Mouse (Mus musculus) neural tube, embryonic 12.5 days (tissue): Measurements from ENCODE around the gene 2310022B05Rik. TPM values are rescaled to one million over a fixed set of nuclear protein-coding genes. Genes with fewer than 3 reads are reported as not detected.

Experiments used
- ATAC-seq: fragments of 200-750 bp; cut with Nextera tagmentation; 2 replicates; pipeline ENCODE4 v1.8.0; 2017; ENCODE audit warnings: low read depth, mild to moderate bottlenecking, moderate TSS enrichment, moderate library complexity; ENCODE audit not compliant: low FRiP score
- H3K27ac ChIP-seq: fragments of 300-500 bp; sonication (generic); 2 replicates; pipeline ENCODE4 v1.5.1; 2016
- H3K27me3 ChIP-seq: fragments of 300-500 bp; sonication (generic); replicated peaks from 2 replicates; pipeline ENCODE4 v1.6.1; 2016; ENCODE audit warnings: mild to moderate bottlenecking
- H3K36me3 ChIP-seq: fragments of 300-500 bp; sonication (generic); 2 replicates; pipeline ENCODE4 v1.6.1; 2016; ENCODE audit warnings: mild to moderate bottlenecking
- H3K4me1 ChIP-seq: fragments of 300-500 bp; sonication (generic); 2 replicates; pipeline ENCODE4 v1.6.1; 2016
- H3K4me2 ChIP-seq: fragments of 300-500 bp; sonication (generic); replicated peaks from 2 replicates; pipeline ENCODE4 v1.6.1; 2016; ENCODE audit warnings: mild to moderate bottlenecking
- H3K4me3 ChIP-seq: fragments of 300-500 bp; sonication (generic); 2 replicates; pipeline ENCODE4 v1.5.1; 2016
- H3K9ac ChIP-seq: fragments of 300-500 bp; sonication (generic); 2 replicates; pipeline ENCODE4 v1.6.1; 2016; ENCODE audit warnings: mild to moderate bottlenecking
- H3K9me3 ChIP-seq: fragments of 300-500 bp; sonication (generic); 2 replicates; pipeline ENCODE4 v1.6.1; 2016; ENCODE audit warnings: mild to moderate bottlenecking
- WGBS: fragments of 180-500 bp; shearing (Covaris S2); methylation state at CpG from one replicate; pipeline ENCODE4 v1.1.7; 2016; 5-methylcytosine and 5-hydroxymethylcytosine counted together
- polyA plus RNA-seq: library from polyadenylated mRNA; unstranded; fragments of >200 nt; fragmentation: Nextera tagmentation; extraction: Ambion mirVana; gene quantifications from 2 replicates; pipeline ENCODE4 v1.2.1, GENCODE M21; 2016

The 2310022B05Rik gene
- polyA plus RNA-seq, 1 experiment from 2014 or later: 27.4 TPM

GRCm38 (mm10) chr8:124657961-124658360, 5.2 kb downstream of the 2310022B05Rik start:
- no peak for ATAC-seq
- Histone ChIP-seq H3K9ac (no peak overlapping the region), H3K9me3 (no peaks in the 10 kb centered on the region), H3K4me1 (peaks cover 47% of the 10 kb centered on the region), H3K4me2 (no peak overlapping the region), H3K27me3 (no peaks in the 10 kb centered on the region), H3K27ac (no peak overlapping the region), H3K4me3 (no peak overlapping the region), H3K36me3 (no peaks in the 10 kb centered on the region; the same call in 1 of the 2 replicates)
- 82% methylated on average over 7 of the region's 7 CpGs for WGBS

DNA sequence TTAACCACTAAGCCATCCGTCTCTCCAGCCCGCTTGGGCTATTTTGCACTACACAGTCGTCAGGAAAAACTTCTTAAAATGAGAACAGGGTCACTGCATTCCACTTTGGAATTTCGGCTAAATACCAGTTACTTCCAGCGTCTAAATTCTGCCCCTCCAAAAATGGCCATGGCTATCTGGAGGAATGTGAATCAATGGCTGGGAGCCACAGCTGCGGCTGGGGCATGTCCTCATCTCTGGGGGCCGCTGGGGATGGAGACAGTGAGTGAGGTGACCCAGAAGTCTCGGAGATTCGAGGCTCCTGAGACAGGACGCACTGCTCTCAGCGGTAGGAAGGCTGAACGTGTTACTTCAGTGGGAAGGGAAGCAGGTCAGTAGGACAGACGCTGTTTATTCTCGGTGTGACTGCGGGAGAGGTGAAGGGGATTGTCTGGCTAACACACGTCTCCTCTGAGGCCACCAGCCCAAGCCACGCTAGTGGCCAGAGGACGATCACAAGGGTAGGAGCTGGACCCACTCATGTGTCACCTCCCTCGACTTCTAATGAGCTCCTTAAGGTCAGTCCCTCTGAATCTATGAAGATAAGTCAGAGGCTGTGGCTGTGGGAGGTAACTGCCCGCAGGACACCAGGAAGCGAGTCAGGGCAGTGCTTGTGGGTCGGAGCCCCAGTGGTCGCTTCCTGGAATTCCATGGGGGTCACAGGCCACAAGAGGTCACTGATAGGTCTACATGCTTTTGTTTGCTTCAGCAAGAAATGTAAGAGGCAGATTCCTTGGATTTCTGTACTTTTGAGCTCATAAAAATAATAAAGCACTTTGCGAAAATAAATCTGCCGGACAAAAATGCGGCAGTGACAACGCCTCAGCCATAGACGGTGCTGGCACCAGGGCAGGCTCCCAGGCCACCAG, 9.3 kb downstream of the 2310022B05Rik start:
- no peak overlapping the region for H3K4me3 ChIP-seq
- no peak for ATAC-seq

GRCm38 (mm10) chr8:124652546-124652945, 10.6 kb downstream of the 2310022B05Rik start:
- no peak for ATAC-seq
- no peaks in the 10 kb centered on the region for H3K9me3 ChIP-seq
- no peak overlapping the region for H3K4me2 ChIP-seq
- H3K9ac ChIP-seq: no peak overlapping the region
- no peaks in the 10 kb centered on the region for H3K27me3 ChIP-seq
- H3K36me3 ChIP-seq: peaks cover 12% of the 10 kb centered on the region
- 46% methylated on average over 4 of the region's 4 CpGs for WGBS
- no peak overlapping the region for H3K27ac ChIP-seq
- no peak overlapping the region for H3K4me3 ChIP-seq
- H3K4me1 ChIP-seq: peaks cover 29% of the 10 kb centered on the region

More for the DNA sequence above, 9.3 kb downstream of the 2310022B05Rik start:
- peaks cover 12% of the 10 kb centered on the region for H3K36me3 ChIP-seq
- 70% methylated on average over 28 of the region's 28 CpGs for WGBS
- H3K4me1 ChIP-seq: peaks cover 28% of the 10 kb centered on the region
- no peaks in the 10 kb centered on the region for H3K27me3 ChIP-seq
- H3K9ac ChIP-seq: no peak overlapping the region
- H3K9me3 ChIP-seq: no peaks in the 10 kb centered on the region
- no peak overlapping the region for H3K27ac ChIP-seq
- no peak overlapping the region for H3K4me2 ChIP-seq

- no peak overlapping the region for H3K4me2 ChIP-seq
- WGBS: 92% methylated on average over 20 of the region's 20 CpGs
- no peak overlapping the region for H3K27ac ChIP-seq
- no peak for ATAC-seq
- no peaks in the 10 kb centered on the region for H3K27me3 ChIP-seq
- no peak overlapping the region for H3K9ac ChIP-seq
- H3K9me3 ChIP-seq: no peaks in the 10 kb centered on the region
- H3K4me1 ChIP-seq: peaks cover 29% of the 10 kb centered on the region
- peaks cover 12% of the 10 kb centered on the region for H3K36me3 ChIP-seq
- H3K4me3 ChIP-seq: no peak overlapping the region
These were observed 11.4 kb downstream of the 2310022B05Rik start for GRCm38 (mm10) chr8:124651776-124652175.

- Histone ChIP-seq H3K4me2 (no peak overlapping the region), H3K4me1 (peaks cover 33% of the 10 kb centered on the region), H3K27ac (no peak overlapping the region), H3K36me3 (peaks cover 20% of the 10 kb centered on the region), H3K4me3 (no peak overlapping the region), H3K27me3 (no peaks in the 10 kb centered on the region), H3K9me3 (no peaks in the 10 kb centered on the region), H3K9ac (no peak overlapping the region)
- ATAC-seq: peak; percentile 42; the same call in 1 of the 2 replicates
These were observed 14.9 kb downstream of the 2310022B05Rik start for GRCm38 (mm10) chr8:124648311-124648710.

DNA sequence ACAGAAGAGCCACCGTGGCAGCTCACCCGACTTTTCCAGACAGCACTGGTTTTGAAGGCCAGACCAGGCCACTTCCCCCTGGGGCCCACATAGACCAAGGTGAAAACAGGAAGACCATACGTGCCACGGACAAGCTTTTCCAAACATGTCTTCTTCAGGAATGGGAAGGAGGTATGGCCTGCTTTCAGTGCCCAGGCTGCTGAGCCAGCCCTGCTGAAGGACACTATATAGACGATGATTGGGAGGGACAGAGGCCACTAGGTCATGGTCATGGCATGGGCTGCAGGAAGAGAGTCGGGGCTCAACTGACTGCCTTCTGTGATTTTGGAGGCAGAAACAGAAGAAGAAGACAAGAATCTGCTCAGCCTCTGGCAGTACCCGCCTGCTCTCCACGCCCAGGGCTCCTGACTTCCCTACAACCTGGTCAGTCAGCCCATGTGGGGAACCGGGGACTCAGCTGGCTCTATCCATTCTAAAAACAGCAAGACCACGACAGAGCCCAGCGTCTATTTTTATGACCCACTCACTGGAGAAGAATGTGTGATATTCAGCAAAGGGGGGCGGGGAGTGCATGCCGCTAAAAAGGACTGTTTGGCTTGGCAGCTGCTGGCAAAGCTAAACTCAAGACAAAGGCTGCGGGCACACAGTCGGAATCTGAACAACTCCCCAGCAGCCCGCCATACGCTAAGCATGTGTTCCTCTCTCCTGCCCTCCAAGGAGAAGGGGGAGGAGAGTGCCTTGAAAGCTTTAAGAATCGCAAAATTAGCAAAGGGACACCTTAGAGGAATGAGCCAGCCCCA, 19.4 kb downstream of the 2310022B05Rik start:
- peaks cover 25% of the 10 kb centered on the region for H3K4me1 ChIP-seq
- H3K4me2 ChIP-seq: peak overlapping the region; percentile 26; the same call in 1 of the 2 replicates
- H3K9me3 ChIP-seq: no peaks in the 10 kb centered on the region
- WGBS: 49% methylated on average over 18 of the region's 18 CpGs
- no peak overlapping the region for H3K4me3 ChIP-seq
- 0 out of 2 replicates have a peak overlapping the region, but pooled peaks have one; percentile 35 for H3K9ac ChIP-seq
- H3K27me3 ChIP-seq: no peaks in the 10 kb centered on the region
- peak; percentile 65; the same call in 1 of the 2 replicates for ATAC-seq
- H3K36me3 ChIP-seq: peaks cover 16% of the 10 kb centered on the region
- no peak overlapping the region for H3K27ac ChIP-seq

DNA sequence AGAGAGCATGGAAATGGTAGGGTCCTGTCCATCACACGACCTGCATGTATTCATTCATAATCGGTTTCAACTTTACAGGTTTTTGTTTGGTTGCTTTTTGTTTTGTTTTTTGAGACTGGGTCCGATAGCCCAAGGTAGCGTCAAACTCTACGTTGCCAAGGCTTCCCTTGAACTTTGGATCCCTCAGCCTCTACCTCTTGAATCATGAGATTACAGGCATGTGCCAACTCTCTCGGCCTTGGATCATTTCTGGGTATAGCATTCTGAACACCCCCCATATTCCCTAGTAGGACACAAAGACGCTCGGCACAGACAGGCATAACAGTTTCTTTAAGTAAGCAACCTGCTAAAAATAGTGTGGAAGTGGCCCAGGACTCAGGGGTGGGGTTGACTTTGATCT, 21.6 kb downstream of the 2310022B05Rik start:
- WGBS: 90% methylated on average over 8 of the region's 8 CpGs

DNA sequence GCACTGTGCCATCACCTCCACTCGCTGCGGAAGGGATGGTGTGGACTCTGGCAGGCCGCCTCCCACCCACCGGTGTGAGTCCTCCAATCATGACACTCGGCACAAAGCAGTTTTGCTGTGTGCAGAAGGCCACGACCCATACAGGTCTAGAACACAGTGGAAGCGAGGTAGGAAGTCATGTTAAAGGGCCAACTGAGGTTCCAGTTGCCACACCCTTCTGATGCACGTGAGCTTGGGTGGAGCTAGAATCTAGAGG, 28.0 kb downstream of the 2310022B05Rik start:
- Histone ChIP-seq H3K27me3 (no peaks in the 10 kb centered on the region), H3K4me1 (no peaks in the 10 kb centered on the region), H3K4me3 (no peak overlapping the region), H3K36me3 (peaks cover 36% of the 10 kb centered on the region), H3K27ac (no peak overlapping the region), H3K9me3 (no peaks in the 10 kb centered on the region), H3K9ac (no peak overlapping the region), H3K4me2 (no peak overlapping the region)
- WGBS: 87% methylated on average over 8 of the region's 8 CpGs
- ATAC-seq: no peak

More for the DNA sequence above, 21.6 kb downstream of the 2310022B05Rik start:
- Histone ChIP-seq H3K27me3 (no peaks in the 10 kb centered on the region), H3K9ac (no peak overlapping the region), H3K9me3 (no peaks in the 10 kb centered on the region), H3K36me3 (peaks cover 35% of the 10 kb centered on the region), H3K27ac (no peak overlapping the region), H3K4me1 (peaks cover 16% of the 10 kb centered on the region), H3K4me3 (no peak overlapping the region), H3K4me2 (no peak overlapping the region)
- no peak for ATAC-seq

GRCm38 (mm10) chr8:124634411-124635246, 28.5 kb downstream of the 2310022B05Rik start:
- Histone ChIP-seq H3K4me3 (no peak overlapping the region), H3K9ac (no peak overlapping the region), H3K4me1 (no peaks in the 10 kb centered on the region), H3K36me3 (peaks cover 36% of the 10 kb centered on the region), H3K27me3 (no peaks in the 10 kb centered on the region), H3K9me3 (no peaks in the 10 kb centered on the region), H3K4me2 (no peak overlapping the region), H3K27ac (no peak overlapping the region)
- no peak for ATAC-seq
- WGBS: 79% methylated on average over 13 of the region's 13 CpGs

DNA sequence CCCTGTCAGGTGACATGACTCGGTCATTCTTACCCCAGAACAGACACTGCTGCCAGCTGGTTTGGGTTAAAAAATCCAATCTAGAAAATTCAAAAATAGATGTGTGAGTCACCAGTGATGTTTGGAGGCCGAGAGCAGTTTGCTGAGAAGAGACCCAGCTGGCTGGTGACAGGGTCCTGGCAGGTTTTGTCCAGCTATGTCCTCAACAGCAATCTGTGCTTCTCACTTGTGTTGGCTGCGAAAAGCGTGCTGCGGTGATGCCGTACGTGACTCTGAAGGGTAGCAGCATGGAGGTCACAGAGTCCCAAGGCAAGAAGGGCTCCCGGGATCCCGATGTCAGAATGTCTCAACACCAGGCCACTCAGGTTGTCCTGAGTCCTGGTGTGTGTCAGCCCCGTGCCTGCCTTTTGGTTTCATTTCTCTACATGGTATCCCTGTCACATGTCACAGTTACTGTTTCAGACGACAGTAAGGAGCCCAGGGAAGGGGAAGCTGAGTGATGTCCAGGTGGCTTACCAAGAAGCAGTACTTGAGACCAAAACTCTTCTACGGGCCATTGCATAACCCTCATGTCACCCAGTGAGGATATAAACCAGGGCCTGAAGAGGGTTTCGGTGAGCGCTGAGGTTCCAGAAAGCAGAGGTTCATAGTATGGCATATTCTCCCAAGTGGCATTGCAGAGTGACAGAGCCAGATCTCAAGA, 30.0 kb downstream of the 2310022B05Rik start:
- no peaks in the 10 kb centered on the region for H3K27me3 ChIP-seq
- no peaks in the 10 kb centered on the region for H3K4me1 ChIP-seq
- no peak overlapping the region for H3K4me2 ChIP-seq
- H3K36me3 ChIP-seq: peaks cover 24% of the 10 kb centered on the region
- H3K9me3 ChIP-seq: no peaks in the 10 kb centered on the region
- H3K4me3 ChIP-seq: no peak overlapping the region
- WGBS: 90% methylated on average over 14 of the region's 14 CpGs
- no peak for ATAC-seq
- H3K9ac ChIP-seq: no peak overlapping the region
- H3K27ac ChIP-seq: no peak overlapping the region

- no peak for ATAC-seq
- H3K4me3 ChIP-seq: no peak overlapping the region
- 51% methylated on average over 7 of the region's 7 CpGs for WGBS
- no peak overlapping the region for H3K27ac ChIP-seq
- H3K36me3 ChIP-seq: peaks cover 13% of the 10 kb centered on the region
- no peak overlapping the region for H3K4me2 ChIP-seq
- H3K27me3 ChIP-seq: no peaks in the 10 kb centered on the region
- no peaks in the 10 kb centered on the region for H3K9me3 ChIP-seq
- H3K4me1 ChIP-seq: no peaks in the 10 kb centered on the region
- no peak overlapping the region for H3K9ac ChIP-seq
These were observed 31.2 kb downstream of the 2310022B05Rik start for GRCm38 (mm10) chr8:124631966-124632365.
